Mouse (Mus musculus): Measurements from ENCODE around the gene Tas2r119. TPM values are rescaled to one million over a fixed set of nuclear protein-coding genes. Genes with fewer than 3 reads are reported as not detected.

Tas2r119 gene
- polyA plus RNA-seq (2012): not detected in 2 replicates

GRCm38 (mm10) chr15:32176989-32177388 is at the start of gene Tas2r119:
Tas2r119 (plus strand) TSS chr15:32177289.

Other genes with a start within 250 kb of the Tas2r119 start
- 0.15 TPM in 1 of 2 replicates, not detected in the other for gene Sema5a, start 67.5 kb downstream of the Tas2r119 start, polyA plus RNA-seq (2012)